Mouse (Mus musculus): ENCODE measurements around the gene Astn1. TPM values are rescaled to one million over a fixed set of nuclear protein-coding genes. Genes with fewer than 3 reads are reported as not detected.

The Astn1 gene
- polyA plus RNA-seq, 2 experiments = 3.1 TPM

DNA sequence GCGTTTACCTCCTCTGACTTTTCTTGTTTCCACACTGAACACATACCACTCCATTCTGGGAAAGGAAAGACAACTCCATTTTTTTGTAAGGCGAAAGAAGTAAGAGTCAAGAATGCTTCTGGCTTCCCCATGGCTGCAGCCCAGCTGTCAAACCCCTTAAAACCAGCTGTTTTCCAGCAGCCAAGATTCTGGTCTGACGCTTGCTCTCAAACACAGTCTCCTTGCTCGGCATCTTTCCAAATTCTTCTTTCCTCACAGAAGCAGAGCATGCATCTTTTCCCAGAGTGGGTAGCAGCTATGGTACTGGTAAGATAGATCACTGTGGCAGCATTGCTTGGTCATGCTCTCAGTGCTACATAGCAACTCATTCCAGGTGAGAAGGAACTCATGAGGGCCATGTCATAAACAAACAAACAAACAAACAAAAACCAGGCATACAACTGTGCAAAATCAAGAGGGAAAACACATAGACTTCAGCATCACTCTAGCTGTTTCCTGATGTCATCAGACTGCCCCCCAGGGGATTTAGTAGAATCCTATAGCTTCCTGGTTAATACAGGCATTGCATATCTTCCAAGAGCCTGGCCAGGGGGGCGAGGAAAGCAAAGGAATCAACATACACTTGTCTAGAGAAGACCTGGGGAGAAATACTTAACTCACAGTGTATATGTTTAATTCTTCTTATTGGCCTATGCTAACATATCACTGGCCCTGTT lies 8.3 kb upstream of the Astn1 start:
- H3K4me3 ChIP-seq (replicated peaks; ENCODE audit: low read length) = no peak overlapping the region
- 53% methylated on average over 5 of the region's 5 CpGs for WGBS
- H3K36me3 ChIP-seq (ENCODE audit: control insufficient read depth, insufficient read depth, low read length) = no peaks in the 10 kb centered on the region
- H3K27ac ChIP-seq (replicated peaks; ENCODE audit: low read depth, low read length) = no peak overlapping the region
- H3K9me3 ChIP-seq (ENCODE audit: control insufficient read depth, low read length) = no peaks in the 10 kb centered on the region
- no peak overlapping the region for H3K9ac ChIP-seq (ENCODE audit: low read depth, low read length, severe bottlenecking)
- no peak for TF ChIP-seq POLR2A (IDR thresholded peaks at IDR 0.05; ENCODE audit: borderline replicate concordance, extremely low read depth, insufficient read depth, insufficient read length)
- H3K4me2 ChIP-seq (replicated peaks; ENCODE audit: low read depth, low read length, severe bottlenecking) = no peak overlapping the region
- peak; percentile 23 for DNase-seq (ENCODE audit: low spot score)
- ATAC-seq (ENCODE audit: low FRiP score, low read depth) = no peak
- H3K4me1 ChIP-seq (ENCODE audit: control insufficient read depth, insufficient read depth, low read length) = 0 out of 2 replicates have a peak, but pooled peaks cover 3% of the 10 kb centered on the region
- H3K27me3 ChIP-seq (ENCODE audit: control insufficient read depth, insufficient read depth, low read length) = peaks cover 29% of the 10 kb centered on the region

DNA sequence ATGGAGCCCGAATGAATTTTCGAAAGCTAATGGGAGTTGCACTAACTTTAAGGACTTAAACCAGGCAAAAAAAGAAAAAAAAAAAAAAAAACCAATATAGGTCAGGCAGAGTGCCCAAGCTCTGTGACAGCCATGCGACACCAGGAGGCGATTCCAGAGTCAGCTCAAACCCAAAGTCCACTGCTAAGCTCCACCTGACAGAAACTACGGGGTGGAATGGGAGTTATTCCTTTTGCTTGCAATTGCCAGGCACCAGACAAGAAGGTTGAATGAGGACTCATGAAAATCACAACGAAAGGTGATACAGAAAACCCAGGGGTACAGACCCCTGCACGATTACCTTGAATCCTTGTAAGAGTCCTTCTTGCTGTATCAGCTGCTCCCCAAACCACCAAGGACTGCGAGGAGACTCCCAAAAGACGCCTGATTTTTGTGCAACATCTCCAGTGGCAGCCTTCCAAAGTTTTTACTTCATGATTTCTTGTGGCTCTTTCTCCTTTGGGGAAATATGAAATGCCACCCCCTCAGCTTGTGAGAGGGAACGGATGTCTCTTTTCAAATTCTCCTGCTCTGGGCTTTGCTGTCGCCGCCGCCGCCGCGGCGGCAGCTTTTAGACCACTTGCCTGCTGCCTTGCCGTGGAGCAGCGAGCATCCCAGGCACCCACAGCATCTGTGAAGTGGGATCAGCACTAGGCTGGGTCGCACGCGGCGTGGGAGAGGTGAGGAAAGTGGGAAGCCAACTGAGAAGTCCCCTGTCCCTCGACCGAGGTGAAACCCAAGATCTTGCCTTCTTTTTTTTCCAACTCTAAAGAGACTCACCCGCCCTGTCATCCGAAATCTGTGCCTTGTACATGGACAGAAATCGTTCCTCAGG lies 6.7 kb upstream of the Astn1 start:
- no peak for TF ChIP-seq POLR2A (IDR thresholded peaks at IDR 0.05; ENCODE audit: borderline replicate concordance, extremely low read depth, insufficient read depth, insufficient read length)
- Histone ChIP-seq H3K9ac (ENCODE audit: low read depth, low read length, severe bottlenecking) (no peak overlapping the region), H3K27me3 (ENCODE audit: control insufficient read depth, insufficient read depth, low read length) (peaks cover 29% of the 10 kb centered on the region)

DNA sequence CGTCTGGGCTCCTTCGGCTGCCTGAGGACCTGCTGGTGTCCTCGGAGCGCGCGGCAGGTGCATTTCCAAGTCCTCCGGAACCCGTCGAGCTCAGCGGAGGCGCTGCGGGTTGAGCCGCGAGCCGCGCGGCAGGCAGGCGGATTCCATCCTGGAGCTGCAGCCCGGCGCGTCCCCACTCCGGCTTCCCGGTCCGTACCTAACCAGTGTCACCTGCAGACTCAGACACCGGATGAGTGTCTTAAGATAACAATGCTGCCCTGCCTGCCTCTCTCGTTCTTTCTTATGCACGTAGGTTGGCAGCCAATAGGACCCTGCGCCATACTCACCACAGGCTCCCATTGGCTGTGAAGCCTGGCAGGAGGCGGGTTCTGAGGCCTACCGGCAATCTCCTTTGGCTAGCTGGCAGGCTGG lies 6.0 kb upstream of the Astn1 start, which contains the start of gene Brinp2:
Gene Brinp2, minus strand, starts transcription at position 276 of the 411 bp plus-strand sequence.
- H3K4me2 ChIP-seq (replicated peaks; ENCODE audit: low read depth, low read length, severe bottlenecking) = peak within 1 kb of the TSS; percentile 80
- DNase-seq (ENCODE audit: low spot score) (peak; percentile 68), ATAC-seq (ENCODE audit: low FRiP score, low read depth) (peak; percentile 93)
- H3K9me3 ChIP-seq (ENCODE audit: control insufficient read depth, low read length) = no peaks in the 10 kb centered on the region
- H3K4me3 ChIP-seq (replicated peaks; ENCODE audit: low read length) = peak within 1 kb of the TSS; percentile 49
- H3K27ac ChIP-seq (replicated peaks; ENCODE audit: low read depth, low read length) = no peak within 1 kb of the TSS
- no peak within 1 kb of the TSS for H3K9ac ChIP-seq (ENCODE audit: low read depth, low read length, severe bottlenecking)
- no peak for TF ChIP-seq POLR2A (IDR thresholded peaks at IDR 0.05; ENCODE audit: borderline replicate concordance, extremely low read depth, insufficient read depth, insufficient read length)
- no peaks in the 10 kb centered on the region for H3K36me3 ChIP-seq (ENCODE audit: control insufficient read depth, insufficient read depth, low read length)
- 1% methylated on average over 27 of the region's 30 CpGs for WGBS
- 0 out of 2 replicates have a peak, but pooled peaks cover 3% of the 10 kb centered on the region for H3K4me1 ChIP-seq (ENCODE audit: control insufficient read depth, insufficient read depth, low read length)
- peaks cover 29% of the 10 kb centered on the region for H3K27me3 ChIP-seq (ENCODE audit: control insufficient read depth, insufficient read depth, low read length)

More for the DNA sequence above, 6.7 kb upstream of the Astn1 start:
- Histone ChIP-seq H3K9me3 (ENCODE audit: control insufficient read depth, low read length) (no peaks in the 10 kb centered on the region), H3K4me2 (replicated peaks; ENCODE audit: low read depth, low read length, severe bottlenecking) (peak overlapping the region; percentile 80), H3K4me3 (replicated peaks; ENCODE audit: low read length) (peak overlapping the region; percentile 49), H3K36me3 (ENCODE audit: control insufficient read depth, insufficient read depth, low read length) (no peaks in the 10 kb centered on the region), H3K4me1 (ENCODE audit: control insufficient read depth, insufficient read depth, low read length) (0 out of 2 replicates have a peak, but pooled peaks cover 3% of the 10 kb centered on the region), H3K27ac (replicated peaks; ENCODE audit: low read depth, low read length) (no peak overlapping the region)
- WGBS = 14% methylated on average over 27 of the region's 28 CpGs
- DNase-seq (ENCODE audit: low spot score) (no peak), ATAC-seq (ENCODE audit: low FRiP score, low read depth) (no peak)

GRCm38 (mm10) chr1:158362292-158363101 lies 424 bp downstream of the Astn1 start:
- WGBS = 1% methylated on average over 27 of the region's 37 CpGs
- no peak overlapping the region for H3K27ac ChIP-seq (replicated peaks; ENCODE audit: low read depth, low read length)

More at GRCm38 (mm10) chr1:158362292-158363101, 424 bp downstream of the Astn1 start:
- Histone ChIP-seq H3K4me1 (ENCODE audit: control insufficient read depth, insufficient read depth, low read length) (0 out of 2 replicates have a peak, but pooled peaks cover 3% of the 10 kb centered on the region), H3K4me2 (replicated peaks; ENCODE audit: low read depth, low read length, severe bottlenecking) (peak overlapping the region; percentile 65), H3K27me3 (ENCODE audit: control insufficient read depth, insufficient read depth, low read length) (peaks cover 12% of the 10 kb centered on the region), H3K9me3 (ENCODE audit: control insufficient read depth, low read length) (no peaks in the 10 kb centered on the region), H3K9ac (ENCODE audit: low read depth, low read length, severe bottlenecking) (peak overlapping the region; percentile 59), H3K36me3 (ENCODE audit: control insufficient read depth, insufficient read depth, low read length) (no peaks in the 10 kb centered on the region), H3K4me3 (replicated peaks; ENCODE audit: low read length) (peak overlapping the region; percentile 40)
- no peak for TF ChIP-seq POLR2A (IDR thresholded peaks at IDR 0.05; ENCODE audit: borderline replicate concordance, extremely low read depth, insufficient read depth, insufficient read length)
- DNase-seq (ENCODE audit: low spot score) = no peak
- peak; percentile 57 for ATAC-seq (ENCODE audit: low FRiP score, low read depth)

Data from limb, embryonic 14.5 days (tissue).